Mouse (Mus musculus) stomach, postnatal 0 days (tissue): ENCODE data around the gene Klhl24. TPM values are rescaled to one million over a fixed set of nuclear protein-coding genes. Genes with fewer than 3 reads are reported as not detected.

Source experiments
- ATAC-seq: fragments of 200-750 bp; cut with Nextera tagmentation; 2 replicates; pipeline ENCODE4 v1.8.0; 2017; ENCODE audit not compliant: low FRiP score, low TSS enrichment
- DNase-seq: peaks from one replicate; pipeline ENCODE4 v3.0.0-alpha.2; 2016; ENCODE audit warnings: low spot score
- H3K27ac ChIP-seq: fragments of 300-500 bp; sonication (generic); replicated peaks from 2 replicates; pipeline ENCODE4 v1.5.1; 2014; ENCODE audit warnings: mild to moderate bottlenecking, control low read depth
- H3K27me3 ChIP-seq: fragments of 300-500 bp; sonication (generic); 2 replicates; pipeline ENCODE4 v1.6.1; 2014; ENCODE audit warnings: low read length; ENCODE audit not compliant: control insufficient read depth, insufficient read depth
- H3K36me3 ChIP-seq: fragments of 300-500 bp; sonication (generic); 2 replicates; pipeline ENCODE4 v1.6.1; 2014; ENCODE audit warnings: low read length, mixed read lengths; ENCODE audit not compliant: control insufficient read depth, insufficient read depth
- H3K4me1 ChIP-seq: fragments of 300-500 bp; sonication (generic); replicated peaks from 2 replicates; pipeline ENCODE4 v1.6.1; 2014; ENCODE audit warnings: antibody characterized with exemption; ENCODE audit not compliant: control insufficient read depth, insufficient read depth
- H3K4me2 ChIP-seq: fragments of 300-500 bp; sonication (generic); replicated peaks from 2 replicates; pipeline ENCODE4 v1.6.1; 2014; ENCODE audit warnings: low read depth, mild to moderate bottlenecking, control low read depth, moderate library complexity
- H3K4me3 ChIP-seq: fragments of 300-500 bp; sonication (generic); 2 replicates; pipeline ENCODE4 v1.5.1; 2014; ENCODE audit warnings: low read depth, low read length, control low read depth
- H3K9ac ChIP-seq: fragments of 300-500 bp; sonication (generic); 2 replicates; pipeline ENCODE4 v1.6.1; 2014; ENCODE audit warnings: mild to moderate bottlenecking, low read length, control low read depth, mixed read lengths
- H3K9me3 ChIP-seq: fragments of 300-500 bp; sonication (generic); 2 replicates; pipeline ENCODE4 v1.6.1; 2016; ENCODE audit warnings: low read length; ENCODE audit not compliant: control insufficient read depth
- CTCF ChIP-seq: IDR thresholded peaks from 2 replicates; pipeline ENCODE4 v1.5.1; 2016; ENCODE audit warnings: antibody characterized with exemption, low read depth, mild to moderate bottlenecking, moderate library complexity
- EP300 ChIP-seq: optimal IDR thresholded peaks from 2 replicates; pipeline ENCODE3; 2016; ENCODE audit warnings: antibody characterized with exemption
- WGBS: fragments of 180-500 bp; shearing (Covaris S2); extraction: QIAGEN DNeasy Blood & Tissue Kit; methylation state at CpG from one replicate; pipeline ENCODE4 v1.1.7; 2014; 5-methylcytosine and 5-hydroxymethylcytosine counted together
- polyA plus RNA-seq: library from polyadenylated mRNA; unstranded; fragments of >200 nt; fragmentation: Nextera tagmentation; extraction: Ambion mirVana; gene quantifications from 2 replicates; pipeline ENCODE4 v1.2.1, GENCODE M21; 2015

Gene Klhl24
- polyA plus RNA-seq, 1 experiment from 2014 or later, result 11.8 TPM

- Histone ChIP-seq H3K4me1 (no peaks in the 10 kb centered on the region), H3K4me2 (no peak overlapping the region), H3K9me3 (no peaks in the 10 kb centered on the region), H3K9ac (no peak overlapping the region), H3K36me3 (peaks cover 3% of the 10 kb centered on the region; the same call in 1 of the 2 replicates), H3K4me3 (no peak overlapping the region), H3K27ac (no peak overlapping the region), H3K27me3 (no peaks in the 10 kb centered on the region)
- no peak for TF ChIP-seq EP300
- TF ChIP-seq CTCF, result no peak
- 47% methylated on average over 2 of the region's 2 CpGs for WGBS
- ATAC-seq, result no peak
- DNase-seq, result no peak
These were observed 33.1 kb downstream of the Klhl24 start for GRCm38 (mm10) chr16:20130397-20130796.

DNA sequence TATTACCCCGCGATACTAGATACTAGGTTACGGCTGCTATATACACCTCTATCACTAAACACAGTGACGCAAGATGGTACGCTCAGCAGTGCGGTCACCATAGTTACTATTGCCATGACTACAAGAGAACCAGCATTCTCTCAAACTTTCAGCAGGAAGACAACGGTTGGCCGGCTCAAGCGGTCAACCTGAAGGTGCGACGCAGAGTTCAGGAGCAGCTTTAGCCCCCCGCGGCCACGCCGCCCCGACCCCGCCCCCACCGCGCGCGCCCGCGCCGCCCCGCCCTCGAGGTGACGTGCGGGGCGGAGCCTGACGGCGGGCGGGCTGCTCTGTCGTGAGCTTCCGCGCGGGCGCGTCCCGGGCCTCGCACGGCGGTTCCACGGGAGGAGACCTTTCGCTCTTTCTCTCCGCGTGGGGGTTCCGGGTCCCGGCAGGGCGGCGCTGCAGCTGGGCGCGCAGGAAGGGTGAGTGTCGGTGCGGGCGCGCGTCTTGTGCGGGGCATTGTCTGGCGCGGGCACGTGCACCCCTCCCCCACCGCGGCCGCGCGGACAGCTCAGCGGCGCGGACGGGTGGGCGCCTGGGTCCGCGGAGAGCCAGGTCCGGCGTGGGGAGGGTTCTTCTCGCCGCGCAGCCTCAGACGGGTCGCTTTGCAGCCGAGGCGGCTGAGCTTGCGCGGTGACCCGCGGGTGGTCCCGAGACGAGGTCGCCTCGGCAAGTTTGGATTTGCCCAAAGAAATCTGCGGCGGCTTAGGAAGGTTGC is 43.6 kb downstream of the Klhl24 start, which contains the start of gene Yeats2:
TSS of gene Yeats2 (plus strand) at position 292 of the 760 bp plus-strand sequence.
- Histone ChIP-seq H3K27me3 (no peaks in the 10 kb centered on the region), H3K9me3 (no peaks in the 10 kb centered on the region), H3K4me2 (peak within 1 kb of the TSS; percentile 59), H3K27ac (peak within 1 kb of the TSS; percentile 89), H3K9ac (peak within 1 kb of the TSS; percentile 88), H3K4me1 (no peaks in the 10 kb centered on the region; the same call in 1 of the 2 replicates), H3K36me3 (0 out of 2 replicates have a peak, but pooled peaks cover 3% of the 10 kb centered on the region), H3K4me3 (peak within 1 kb of the TSS; percentile 77)
- TF ChIP-seq EP300 (no peak), CTCF (peak; percentile 37; the same call in 1 of the 2 replicates)
- WGBS, result under 1% methylated on average over 90 of the region's 92 CpGs
- peak; percentile 84 for DNase-seq
- ATAC-seq, result peak; percentile 96

- no peaks in the 10 kb centered on the region for H3K27me3 ChIP-seq
- no peak overlapping the region for H3K9ac ChIP-seq
- TF ChIP-seq CTCF (no peak), EP300 (no peak)
- H3K27ac ChIP-seq, result no peak overlapping the region
- no peaks in the 10 kb centered on the region for H3K9me3 ChIP-seq
- DNase-seq (no peak), ATAC-seq (no peak)
- 0 out of 2 replicates have a peak, but pooled peaks cover 3% of the 10 kb centered on the region for H3K36me3 ChIP-seq
- no peak overlapping the region for H3K4me2 ChIP-seq
- WGBS, result 96% methylated on average over 3 of the region's 3 CpGs
- no peaks in the 10 kb centered on the region; the same call in 1 of the 2 replicates for H3K4me1 ChIP-seq
- H3K4me3 ChIP-seq, result no peak overlapping the region
These were observed 47.2 kb downstream of the Klhl24 start for GRCm38 (mm10) chr16:20144568-20144967.

DNA sequence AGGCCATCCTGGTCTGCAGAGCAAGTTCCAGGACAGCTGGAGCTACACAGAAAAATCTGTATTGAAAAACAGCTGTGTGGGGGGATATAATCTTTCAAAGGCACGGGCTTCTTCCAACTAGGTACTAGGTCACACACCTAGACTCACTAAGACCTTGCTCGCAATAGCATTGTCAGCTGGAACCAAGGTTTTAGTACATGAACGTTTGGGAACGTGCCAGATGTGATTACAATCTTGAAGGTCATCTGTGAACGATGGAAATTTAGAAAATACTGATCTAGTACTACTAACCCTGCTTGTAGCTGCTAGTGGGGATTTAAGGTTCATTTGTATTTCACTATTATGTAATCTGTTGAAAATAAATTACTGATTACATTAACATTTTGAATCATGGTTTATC is 54.6 kb downstream of the Klhl24 start:
- 36% methylated on average over 5 of the region's 5 CpGs for WGBS
- H3K4me1 ChIP-seq, result no peaks in the 10 kb centered on the region; the same call in 1 of the 2 replicates
- H3K4me3 ChIP-seq, result no peak overlapping the region
- no peaks in the 10 kb centered on the region for H3K9me3 ChIP-seq
- no peaks in the 10 kb centered on the region for H3K27me3 ChIP-seq
- no peak overlapping the region for H3K4me2 ChIP-seq
- no peak overlapping the region for H3K9ac ChIP-seq
- ATAC-seq, result no peak
- TF ChIP-seq EP300, result no peak
- no peak overlapping the region for H3K27ac ChIP-seq
- DNase-seq, result no peak
- peaks cover 9% of the 10 kb centered on the region for H3K36me3 ChIP-seq

GRCm38 (mm10) chr16:20153742-20154141 is 56.4 kb downstream of the Klhl24 start:
- no peaks in the 10 kb centered on the region; the same call in 1 of the 2 replicates for H3K4me1 ChIP-seq
- no peak overlapping the region for H3K4me3 ChIP-seq
- ATAC-seq, result no peak
- no peaks in the 10 kb centered on the region for H3K27me3 ChIP-seq
- H3K9ac ChIP-seq, result no peak overlapping the region
- TF ChIP-seq EP300 (no peak), CTCF (no peak)
- no peak overlapping the region for H3K27ac ChIP-seq
- H3K9me3 ChIP-seq, result no peaks in the 10 kb centered on the region
- no peak overlapping the region for H3K4me2 ChIP-seq
- DNase-seq, result no peak
- H3K36me3 ChIP-seq, result peaks cover 11% of the 10 kb centered on the region
- 52% methylated on average over 3 of the region's 3 CpGs for WGBS

GRCm38 (mm10) chr16:20160130-20160529 is 62.8 kb downstream of the Klhl24 start:
- Histone ChIP-seq H3K9me3 (no peaks in the 10 kb centered on the region), H3K36me3 (peaks cover 10% of the 10 kb centered on the region), H3K27ac (no peak overlapping the region), H3K4me2 (no peak overlapping the region), H3K27me3 (no peaks in the 10 kb centered on the region), H3K4me1 (no peaks in the 10 kb centered on the region), H3K9ac (no peak overlapping the region), H3K4me3 (no peak overlapping the region)
- ATAC-seq, result no peak
- no peak for DNase-seq
- no peak for TF ChIP-seq EP300
- TF ChIP-seq CTCF, result peak; percentile 35; the same call in 1 of the 2 replicates
- 88% methylated on average over 2 of the region's 2 CpGs for WGBS
